Mouse (Mus musculus) T-helper 2 cell (primary cell): ENCODE results near the gene Trim39.
"Not testable (repeated sequence)": the region's sequence is repeated elsewhere in the genome, so short reads cannot be mapped to it uniquely, and the experiment has no call there.

Experiments used
- in situ Hi-C: fragments of 300-600 bp; cut with MboI, MseI; formaldehyde crosslinking; loops from one replicate; pipeline ENCODE4 v1.15.1; 2025; ENCODE audit warnings: high pct_unique_total_duplicates

The Trim39 gene

DNA sequence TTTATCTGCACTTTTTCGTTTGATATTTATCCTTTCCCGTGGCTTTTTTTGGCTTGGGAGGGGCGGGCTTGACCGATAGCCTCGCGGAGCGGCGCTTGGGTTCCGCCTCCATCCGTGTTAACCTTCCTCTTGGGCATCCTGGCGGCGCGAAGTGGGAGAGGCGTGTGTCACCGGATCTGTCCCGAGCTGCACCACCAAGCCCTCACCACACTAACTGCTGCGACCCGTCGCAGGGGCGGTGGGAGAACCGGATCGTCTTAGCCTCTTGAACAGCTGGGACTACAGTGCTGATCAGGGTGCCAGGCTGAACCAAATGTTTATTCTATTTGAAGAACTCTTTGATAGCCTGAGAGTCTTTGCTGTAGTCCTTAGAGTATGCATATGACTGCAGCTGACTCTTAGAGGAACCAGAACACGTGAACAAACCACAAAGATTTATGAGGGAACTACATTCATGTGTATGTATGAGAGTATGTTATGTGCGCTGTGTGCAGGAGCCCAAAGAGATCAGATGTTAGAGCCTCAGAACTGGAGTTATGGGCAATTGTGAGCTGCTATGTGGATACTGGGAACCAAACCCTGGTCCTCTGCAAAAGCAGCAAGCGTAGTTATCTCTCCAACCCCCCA, 19.7 kb downstream of the Trim39 start:
- in situ Hi-C loops: no loop called here

GRCm38 (mm10) chr17:36248886-36249285, 23.2 kb downstream of the Trim39 start:
- in situ Hi-C loops: no loop called here

DNA sequence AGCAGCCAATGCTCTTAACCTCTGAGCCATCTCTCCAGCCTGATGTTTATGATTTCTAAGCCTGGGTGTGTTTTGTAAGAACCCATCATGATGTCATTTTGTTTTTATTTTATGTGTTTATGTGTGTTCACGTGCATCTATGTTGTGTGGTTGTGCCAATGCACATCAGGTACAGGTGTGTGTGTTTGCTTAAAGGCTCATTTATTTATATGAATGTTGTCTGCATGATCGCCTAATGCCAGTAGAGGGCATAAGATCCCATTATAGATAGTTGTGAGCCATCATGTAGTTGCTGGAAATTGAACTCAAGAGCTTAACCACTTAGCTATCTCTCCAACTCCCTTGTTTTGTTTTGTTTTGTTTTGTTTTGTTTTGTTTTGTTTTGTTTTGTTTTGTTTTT, 26.3 kb downstream of the Trim39 start:
- in situ Hi-C loops: no loop called here

- in situ Hi-C loops: no loop called here
Observed at GRCm38 (mm10) chr17:36244031-36244430, 28.0 kb downstream of the Trim39 start.

GRCm38 (mm10) chr17:36240637-36241213, 31.3 kb downstream of the Trim39 start:
- in situ Hi-C loops: no loop called here

GRCm38 (mm10) chr17:36237321-36237921, 34.6 kb downstream of the Trim39 start:
- in situ Hi-C loops: no loop called here

DNA sequence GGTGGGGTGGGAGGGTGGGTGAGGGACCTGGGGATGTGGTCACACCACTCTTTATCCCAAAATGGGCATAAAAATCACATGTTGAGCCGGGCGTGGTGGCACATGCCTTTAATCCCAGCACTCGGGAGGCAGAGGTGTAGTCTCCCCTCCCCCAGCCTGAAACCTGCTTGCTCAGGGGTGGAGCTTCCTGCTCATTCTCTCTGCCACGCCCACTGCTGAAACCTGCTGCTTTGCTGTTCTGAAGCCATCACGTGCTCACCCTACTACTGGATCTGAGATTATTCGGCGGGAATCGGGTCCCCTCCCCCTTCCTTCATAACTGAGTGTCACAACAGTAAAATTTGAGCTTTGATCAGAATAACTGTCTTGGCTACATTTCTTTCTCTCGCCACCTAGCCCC, 36.7 kb downstream of the Trim39 start:
- in situ Hi-C loops: not testable (repeated sequence)

DNA sequence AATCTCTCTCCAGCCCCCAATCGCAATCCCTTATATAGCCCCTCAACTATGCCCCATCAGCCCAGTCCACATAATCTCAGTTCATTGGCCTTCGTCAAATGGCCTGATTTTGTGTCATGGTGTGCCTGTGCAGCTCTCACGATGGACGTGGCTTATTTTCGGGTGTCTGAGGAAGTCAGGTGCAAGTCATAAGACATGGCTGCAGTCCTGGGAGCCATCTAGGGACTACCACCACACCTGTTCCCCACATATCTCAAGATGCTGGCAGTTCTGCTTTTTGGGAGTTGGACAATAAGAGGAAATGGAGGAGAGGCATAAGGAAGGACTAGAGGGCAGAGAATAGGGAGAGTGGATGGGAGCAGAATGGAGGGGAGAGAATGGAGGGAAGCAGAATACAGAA, 38.5 kb downstream of the Trim39 start:
- in situ Hi-C loops: no loop called here

- in situ Hi-C loops: no loop called here
Observed at GRCm38 (mm10) chr17:36231318-36231717, 40.7 kb downstream of the Trim39 start.

DNA sequence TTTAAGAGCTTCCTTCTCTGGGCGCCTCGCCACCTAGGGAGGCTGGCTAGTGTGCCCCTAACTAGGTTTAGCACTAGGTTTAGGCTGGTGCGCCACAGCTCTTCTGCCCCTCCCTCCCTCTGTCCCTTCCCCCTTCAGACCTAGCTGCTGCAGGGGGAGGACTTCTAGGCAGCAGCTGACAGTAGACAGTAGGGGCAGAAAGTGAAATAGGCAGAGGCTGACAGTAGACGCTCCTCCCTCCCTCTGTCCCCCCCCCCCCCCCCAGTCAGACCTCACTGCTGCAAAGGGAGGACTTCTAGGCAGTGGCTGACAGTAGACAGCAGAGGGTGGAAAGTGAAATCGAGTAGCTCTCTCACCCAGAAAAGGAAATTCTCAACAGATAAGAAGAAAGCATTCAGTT, 43.0 kb downstream of the Trim39 start:
- in situ Hi-C loops: loop anchor here (5.0 kb wide), 1 partner anchor 37 kb away; the partner anchor contains the start of gene H2-T3

- in situ Hi-C loops: loop anchor here (5.0 kb wide), 1 partner anchor 35 kb away; the partner anchor contains the start of gene H2-T3
Observed at GRCm38 (mm10) chr17:36226921-36227320, 45.1 kb downstream of the Trim39 start.

DNA sequence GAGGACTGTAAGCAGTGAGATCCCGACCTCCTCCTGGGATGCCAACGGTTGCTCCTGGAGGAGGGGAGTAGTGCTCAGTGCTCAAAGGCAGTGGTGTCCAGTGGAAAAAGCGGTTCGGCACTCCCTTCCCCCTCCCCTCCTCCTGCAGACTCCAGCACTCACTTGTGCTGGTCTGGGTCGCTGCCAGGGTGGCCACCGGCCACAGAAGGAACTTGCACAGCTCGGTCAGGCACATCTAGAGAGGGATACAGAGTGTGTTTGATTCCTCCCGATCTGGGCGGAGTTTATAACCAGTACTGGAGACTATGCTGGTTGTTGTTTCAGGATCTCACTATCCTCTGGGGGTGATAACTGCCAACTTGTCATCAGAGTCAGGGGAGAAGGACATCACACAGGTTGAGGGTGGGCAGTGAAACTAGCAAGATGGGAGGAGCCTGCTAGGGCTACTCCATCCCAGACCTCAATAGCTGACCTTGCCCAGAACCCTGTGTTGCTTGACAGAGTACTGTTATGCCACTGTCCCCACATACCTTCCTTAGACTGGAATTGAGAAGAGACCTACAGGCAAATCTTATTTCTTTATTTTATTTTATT, 46.7 kb downstream of the Trim39 start:
- in situ Hi-C loops: loop anchor here (5.0 kb wide), 1 partner anchor 33 kb away; the partner anchor contains the start of gene H2-T3

- in situ Hi-C loops: no loop called here
Observed at GRCm38 (mm10) chr17:36224451-36224850, 47.6 kb downstream of the Trim39 start.

DNA sequence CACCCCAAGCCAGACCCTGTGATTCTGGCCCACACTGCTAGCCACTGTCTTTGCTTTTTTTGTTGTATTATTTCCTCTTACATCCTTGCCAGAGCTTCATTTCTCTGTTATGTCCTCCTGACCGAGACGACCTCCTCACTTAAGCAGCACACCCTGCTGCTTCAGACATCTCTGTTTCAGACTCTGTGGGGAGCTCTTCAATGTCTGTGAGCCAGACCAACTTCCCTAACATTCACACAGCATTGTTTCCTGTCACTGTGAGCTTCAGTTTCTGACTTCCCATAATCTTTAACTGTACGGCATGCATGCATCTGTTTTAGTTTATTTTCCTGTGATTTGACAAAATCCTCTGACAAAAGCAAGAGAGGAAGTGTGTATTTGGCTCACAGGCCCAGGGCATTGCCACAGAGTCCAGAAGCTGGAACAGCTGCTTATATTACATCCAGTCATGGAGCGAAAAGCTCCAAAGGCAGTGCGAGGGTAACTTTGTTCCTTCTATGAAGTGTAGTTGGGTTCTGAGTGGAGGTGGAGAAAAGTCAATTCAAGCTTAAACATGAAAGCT, 53.4 kb downstream of the Trim39 start:
- in situ Hi-C loops: no loop called here

DNA sequence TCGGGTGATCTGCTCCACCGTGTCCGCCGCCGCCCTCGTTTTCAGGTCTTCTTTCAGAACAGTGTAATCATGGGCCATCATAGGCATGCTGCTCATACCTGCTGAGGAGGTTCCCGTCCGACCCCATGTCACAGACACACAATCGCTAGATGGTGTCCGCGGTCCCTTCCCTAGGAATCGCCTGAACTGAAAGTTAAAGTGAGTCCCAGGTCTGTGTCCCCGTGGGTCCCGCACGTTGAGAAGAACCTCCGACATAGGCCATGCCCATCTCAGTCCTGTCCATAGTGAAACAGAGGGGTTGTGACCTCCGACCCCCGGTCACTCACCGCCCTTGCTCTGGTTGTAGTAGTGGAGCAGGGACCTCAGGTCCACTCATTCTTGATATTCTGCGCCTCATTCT, 56.5 kb downstream of the Trim39 start:
- in situ Hi-C loops: no loop called here
